ENCODE assay signal across 9 mouse cellular contexts in the genomic region with DNA sequence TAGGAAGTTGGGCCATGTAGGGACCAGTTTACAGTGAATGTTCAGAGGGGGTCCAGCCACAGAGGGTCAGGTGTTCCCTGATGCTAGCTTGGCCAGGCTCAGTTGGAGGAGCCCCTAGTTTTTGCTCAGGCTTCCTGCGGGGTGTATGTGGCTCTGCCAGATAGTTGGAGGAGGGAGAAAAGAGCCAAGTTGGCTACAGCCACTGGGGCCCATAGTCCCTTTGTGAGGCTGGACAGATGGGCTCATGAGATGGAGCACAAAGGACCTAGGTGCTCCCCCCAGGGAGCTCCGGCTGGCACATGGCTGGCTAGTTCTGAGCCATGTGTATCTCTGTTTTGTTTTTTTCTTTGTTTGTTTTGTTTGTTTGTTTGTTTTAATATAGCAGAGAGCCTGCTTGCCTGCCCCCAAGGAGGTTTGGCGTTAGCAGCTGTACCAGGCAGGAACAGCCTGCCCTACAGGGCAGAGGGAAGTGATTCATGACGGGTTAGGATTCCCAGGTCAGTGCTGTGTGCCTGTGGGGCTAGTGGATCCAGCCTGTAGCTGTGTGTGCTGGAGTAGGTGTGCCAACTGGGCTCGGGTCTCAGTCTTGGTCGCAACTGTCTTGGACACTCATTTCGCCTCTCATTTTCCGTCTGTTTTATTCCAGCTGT.
DNase-seq lines count a peak whose midpoint lies in the region; ATAC-seq and TF ChIP-seq lines count a peak whose summit lies in the region.
"Had no signal": no experiment of that assay in that cellular context is flagged by ENCODE, and none has a peak within 500 bp of the region (broad histone marks: within the 10 kb centered on the region; RNA-seq: fewer than 3 reads in every experiment).

No protein-coding gene starts in this region.

- no peaks in the 10 kb centered on the region for H3K9me3 ChIP-seq in forebrain, embryonic 12.5 days
- no peaks in the 10 kb centered on the region for H3K9me3 ChIP-seq in limb, embryonic 13.5 days

- H3K4me3 ChIP-seq in forebrain, embryonic 12.5 days (replicated peaks) = peak overlapping the region; percentile 0; the same call in 1 of the 2 replicates
- H3K4me3 ChIP-seq in limb, embryonic 13.5 days = peak overlapping the region; percentile 87

- peaks cover 63% of the 10 kb centered on the region for H3K4me1 ChIP-seq in forebrain, embryonic 12.5 days
- H3K4me1 ChIP-seq in limb, embryonic 13.5 days = peaks cover 81% of the 10 kb centered on the region

- H3K9ac ChIP-seq in forebrain, embryonic 12.5 days = 0 out of 2 replicates have a peak overlapping the region, but pooled peaks have one; percentile 75
- H3K9ac ChIP-seq in limb, embryonic 13.5 days = peak overlapping the region; percentile 91

- 0 out of 2 replicates have a peak, but pooled peaks cover 7% of the 10 kb centered on the region for H3K27me3 ChIP-seq in forebrain, embryonic 12.5 days
- H3K27me3 ChIP-seq in limb, embryonic 13.5 days = no peaks in the 10 kb centered on the region
- H3K27me3 ChIP-seq: Patski had no signal

- TF ChIP-seq CTCF in brain, embryonic 14.5 days (IDR thresholded peaks at IDR 0.05; ENCODE audit: borderline replicate concordance, extremely low read depth, insufficient read depth, insufficient read length) = no peak

- whole genome bisulfite sequencing in forebrain, embryonic 12.5 days = 65% methylated on average over 8 of the region's 8 CpGs
- WGBS in limb, embryonic 13.5 days = 43% methylated on average over 8 of the region's 8 CpGs

- peak overlapping the region; percentile 63; the same call in 1 of the 2 replicates for H3K27ac ChIP-seq in forebrain, embryonic 12.5 days
- H3K27ac ChIP-seq in limb, embryonic 13.5 days = peak overlapping the region; percentile 74; the same call in 1 of the 2 replicates

- intact Hi-C loops in left cerebral cortex, postnatal 4 days (cut with DNase I) = no loop called here

- TF ChIP-seq POLR2A in brain, embryonic 14.5 days (IDR thresholded peaks at IDR 0.05; ENCODE audit: borderline replicate concordance, extremely low read depth, insufficient read depth, insufficient read length, poor library complexity, severe bottlenecking) = no peak

- no peak for ATAC-seq in forebrain, embryonic 12.5 days (ENCODE audit: low FRiP score)
- no peak for ATAC-seq in limb, embryonic 13.5 days (ENCODE audit: low FRiP score, low read depth)
- ATAC-seq: Patski had no signal

- no peaks in the 10 kb centered on the region for H3K36me3 ChIP-seq in forebrain, embryonic 12.5 days (replicated peaks)
- H3K36me3 ChIP-seq in limb, embryonic 13.5 days = peaks cover 8% of the 10 kb centered on the region

- DNase-seq in left cerebral cortex, postnatal 4 days = peak; percentile 48
- DNase-seq in left cerebral cortex, adult 11 months (ENCODE audit: low spot score) = no peak
- DNase-seq in brain, embryonic 14.5 days (ENCODE audit: low read depth) = peak; percentile 68
- no peak for DNase-seq in urinary bladder, adult 2 months (ENCODE audit: low spot score)
- no peak for DNase-seq in frontal cortex, postnatal 25 days (ENCODE audit: low spot score in 2 of 2)
- DNase-seq: cerebellum, adult 2 months had no signal

- H3K4me2 ChIP-seq in forebrain, embryonic 12.5 days = peak overlapping the region; percentile 81
- H3K4me2 ChIP-seq in limb, embryonic 13.5 days (replicated peaks) = peak overlapping the region; percentile 89

Comparison
In these comparisons a context has a peak if more than half of its experiments do, and no peak if none do; other contexts are left out.
1. DNase-seq: peak in left cerebral cortex, postnatal 4 days (single experiment) and brain, embryonic 14.5 days (single experiment); none in left cerebral cortex, adult 11 months (single experiment), urinary bladder, adult 2 months (single experiment) and frontal cortex, postnatal 25 days (0 of 2).